Mouse (Mus musculus) embryonic facial prominence, embryonic 11.5 days (tissue): ENCODE measurements around the gene Tent4a. TPM values are rescaled to one million over a fixed set of nuclear protein-coding genes. Genes with fewer than 3 reads are reported as not detected.

Experiments
- ATAC-seq: fragments of 200-750 bp; cut with Nextera tagmentation; replicated peaks from 2 replicates; pipeline ENCODE4 v1.8.0; 2017; ENCODE audit warnings: low read depth; ENCODE audit not compliant: insufficient number of reproducible peaks, low FRiP score, low TSS enrichment
- DNase-seq: peaks from one replicate; pipeline ENCODE4 v3.0.0-alpha.2; 2015; ENCODE audit warnings: low spot score
- H3K27ac ChIP-seq: fragments of 300-500 bp; sonication (generic); replicated peaks from 2 replicates; pipeline ENCODE4 v1.5.1; 2014; ENCODE audit warnings: mild to moderate bottlenecking, low read depth, low read length, control low read depth
- H3K27me3 ChIP-seq: fragments of 300-500 bp; sonication (generic); 2 replicates; pipeline ENCODE4 v1.6.1; 2014; ENCODE audit warnings: mild to moderate bottlenecking, low read length, moderate library complexity, mixed read lengths; ENCODE audit not compliant: control insufficient read depth, insufficient read depth
- H3K36me3 ChIP-seq: fragments of 300-500 bp; sonication (generic); replicated peaks from 2 replicates; pipeline ENCODE4 v1.6.1; 2014; ENCODE audit warnings: low read depth, mild to moderate bottlenecking, low read length, moderate library complexity, mixed read lengths; ENCODE audit not compliant: control insufficient read depth, insufficient read depth
- H3K4me1 ChIP-seq: fragments of 300-500 bp; sonication (generic); 2 replicates; pipeline ENCODE4 v1.6.1; 2014; ENCODE audit warnings: low read length, mixed read lengths; ENCODE audit not compliant: control insufficient read depth, insufficient read depth
- H3K4me2 ChIP-seq: fragments of 300-500 bp; sonication (generic); 2 replicates; pipeline ENCODE4 v1.6.1; 2014; ENCODE audit warnings: low read depth, mild to moderate bottlenecking, control low read depth, low read length, moderate library complexity
- H3K4me3 ChIP-seq: fragments of 300-500 bp; sonication (generic); 2 replicates; pipeline ENCODE4 v1.5.1; 2014; ENCODE audit warnings: low read depth, low read length, control low read depth
- H3K9ac ChIP-seq: fragments of 300-500 bp; sonication (generic); replicated peaks from 2 replicates; pipeline ENCODE4 v1.6.1; 2014; ENCODE audit warnings: mild to moderate bottlenecking, control low read depth, low read length
- H3K9me3 ChIP-seq: fragments of 300-500 bp; sonication (generic); replicated peaks from 2 replicates; pipeline ENCODE4 v1.6.1; 2016; ENCODE audit warnings: mild to moderate bottlenecking, low read length, inconsistent platforms, mixed read lengths; ENCODE audit not compliant: control insufficient read depth
- WGBS: fragments of 180-500 bp; shearing (Covaris S2); extraction: QIAGEN DNeasy Blood & Tissue Kit; methylation state at CpG from one replicate; pipeline ENCODE4 v1.1.7; 2014; 5-methylcytosine and 5-hydroxymethylcytosine counted together
- polyA plus RNA-seq: library from polyadenylated mRNA; unstranded; fragments of >200 nt; fragmentation: Nextera tagmentation; extraction: Ambion mirVana; gene quantifications from 2 replicates; pipeline ENCODE4 v1.2.1, GENCODE M21; 2014

Tent4a gene
- polyA plus RNA-seq, 1 experiment from 2014 or later: 6.6 TPM

DNA sequence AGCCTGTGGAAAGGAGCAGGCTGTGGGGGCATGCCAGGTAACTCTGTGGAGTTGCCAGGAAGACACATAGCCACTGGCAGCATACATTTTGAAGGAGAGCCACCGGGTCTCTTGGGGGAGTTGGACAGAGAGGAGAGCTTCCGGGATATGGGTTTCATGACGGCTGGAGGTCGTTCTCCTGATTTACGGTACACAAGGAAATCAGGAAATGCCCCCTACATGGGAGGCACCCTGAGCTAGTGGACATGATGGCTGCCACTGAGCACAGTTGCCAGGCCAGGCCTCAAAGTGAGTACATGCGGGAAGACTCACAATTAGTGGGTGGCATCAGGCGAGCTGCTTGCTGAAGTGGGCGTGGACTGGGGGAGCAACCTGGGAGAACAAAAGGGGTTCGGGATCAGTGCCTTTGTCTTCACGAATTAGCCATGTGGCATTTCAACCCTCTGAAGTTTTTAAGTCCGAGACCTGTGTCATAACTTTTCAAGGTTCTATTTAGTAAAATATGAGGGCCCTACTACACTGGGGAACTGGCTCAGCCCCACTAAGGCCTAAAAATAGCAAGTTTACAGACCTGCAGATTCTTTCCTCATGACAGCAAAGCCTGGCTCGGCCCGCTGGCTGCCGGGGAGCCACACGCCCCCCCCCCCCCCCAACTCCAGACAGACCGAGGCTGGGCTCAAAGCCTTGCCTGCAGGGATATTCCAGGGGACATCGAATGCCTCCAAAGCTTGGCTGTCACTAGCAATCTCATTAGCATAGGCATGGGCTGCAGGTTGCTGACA, 8.3 kb upstream of the Tent4a start:
- Histone ChIP-seq H3K27ac (no peak overlapping the region), H3K4me2 (no peak overlapping the region; the same call in 1 of the 2 replicates), H3K9me3 (no peaks in the 10 kb centered on the region), H3K27me3 (no peaks in the 10 kb centered on the region), H3K4me1 (peaks cover 2% of the 10 kb centered on the region; the same call in 1 of the 2 replicates), H3K36me3 (no peaks in the 10 kb centered on the region), H3K4me3 (no peak overlapping the region), H3K9ac (no peak overlapping the region)
- DNase-seq (no peak), ATAC-seq (no peak)
- 43% methylated on average over 16 of the region's 17 CpGs for WGBS

DNA sequence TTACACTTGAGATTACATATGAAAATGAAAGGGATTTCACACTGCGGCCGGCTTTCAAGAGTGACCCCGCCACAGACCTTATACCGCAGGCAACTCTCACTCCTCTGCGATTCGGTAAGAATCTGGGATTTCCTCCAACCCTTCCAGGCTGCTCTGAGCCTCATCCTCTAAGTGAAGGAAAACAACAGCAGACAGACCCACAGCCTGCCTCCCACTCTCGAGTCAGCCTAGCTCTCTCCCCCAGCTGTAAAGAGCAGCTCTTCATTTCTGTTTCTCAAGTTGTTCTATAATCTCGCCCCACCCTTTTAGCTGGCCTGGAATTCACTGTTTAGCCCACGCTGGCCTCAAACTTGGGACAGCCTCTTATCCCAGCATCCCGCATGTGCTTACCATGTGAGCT, 7.4 kb upstream of the Tent4a start:
- Histone ChIP-seq H3K9me3 (no peaks in the 10 kb centered on the region), H3K4me3 (no peak overlapping the region), H3K27me3 (no peaks in the 10 kb centered on the region), H3K27ac (no peak overlapping the region), H3K36me3 (no peaks in the 10 kb centered on the region), H3K9ac (no peak overlapping the region), H3K4me1 (peaks cover 2% of the 10 kb centered on the region; the same call in 1 of the 2 replicates), H3K4me2 (no peak overlapping the region)
- WGBS: 68% methylated on average over 10 of the region's 10 CpGs
- ATAC-seq (no peak), DNase-seq (no peak)

DNA sequence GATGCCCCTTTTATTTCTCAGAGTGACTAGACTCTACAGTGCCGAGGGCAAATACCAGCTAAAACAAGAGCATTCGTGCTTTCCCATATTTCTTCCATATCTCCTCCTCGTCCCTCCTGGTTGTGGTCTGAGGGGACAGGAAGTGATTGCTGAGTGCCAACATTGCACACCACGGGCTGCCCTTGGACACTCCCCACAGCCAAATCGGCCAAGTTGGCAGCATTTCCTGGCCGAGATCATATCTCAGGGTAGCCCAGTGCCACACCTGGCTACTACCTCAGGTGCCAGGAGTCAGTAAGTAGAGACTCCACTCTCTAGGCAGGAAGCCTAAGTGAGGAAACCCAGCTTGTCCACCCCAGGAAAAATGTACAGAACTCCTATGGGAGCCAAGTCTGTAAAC, 6.8 kb upstream of the Tent4a start:
- Histone ChIP-seq H3K36me3 (no peaks in the 10 kb centered on the region), H3K4me1 (peaks cover 2% of the 10 kb centered on the region; the same call in 1 of the 2 replicates), H3K4me3 (no peak overlapping the region), H3K27ac (no peak overlapping the region), H3K4me2 (no peak overlapping the region), H3K9ac (no peak overlapping the region), H3K27me3 (no peaks in the 10 kb centered on the region), H3K9me3 (no peaks in the 10 kb centered on the region)
- DNase-seq: no peak
- 82% methylated on average over 6 of the region's 6 CpGs for WGBS
- ATAC-seq: no peak

DNA sequence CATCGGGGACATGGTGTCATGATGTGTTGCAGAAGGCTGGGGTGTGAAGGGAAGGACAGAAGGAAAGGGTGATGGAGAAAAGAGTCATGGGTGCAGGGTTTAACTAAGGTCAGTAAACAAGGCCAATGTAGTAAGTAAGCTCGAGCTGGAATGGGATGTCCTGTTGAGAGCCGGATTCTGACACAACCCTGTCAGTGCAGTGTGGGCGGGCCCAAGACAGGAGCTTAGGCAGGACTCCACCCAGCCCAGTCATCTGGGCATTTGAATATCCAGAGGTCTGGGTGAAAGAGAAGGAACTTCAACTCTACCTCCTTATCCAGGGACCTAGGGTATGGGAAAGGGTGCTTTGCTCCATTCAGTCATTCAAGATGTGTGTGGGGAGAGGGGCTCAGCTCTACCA, 3.9 kb upstream of the Tent4a start:
- 15% methylated on average over 4 of the region's 4 CpGs for WGBS
- peaks cover 2% of the 10 kb centered on the region; the same call in 1 of the 2 replicates for H3K4me1 ChIP-seq
- H3K27ac ChIP-seq: no peak overlapping the region
- ATAC-seq (no peak), DNase-seq (peak; percentile 30)
- no peaks in the 10 kb centered on the region for H3K36me3 ChIP-seq
- no peak overlapping the region; the same call in 1 of the 2 replicates for H3K9ac ChIP-seq
- no peaks in the 10 kb centered on the region for H3K9me3 ChIP-seq
- no peaks in the 10 kb centered on the region for H3K27me3 ChIP-seq
- no peak overlapping the region for H3K4me2 ChIP-seq
- no peak overlapping the region for H3K4me3 ChIP-seq

DNA sequence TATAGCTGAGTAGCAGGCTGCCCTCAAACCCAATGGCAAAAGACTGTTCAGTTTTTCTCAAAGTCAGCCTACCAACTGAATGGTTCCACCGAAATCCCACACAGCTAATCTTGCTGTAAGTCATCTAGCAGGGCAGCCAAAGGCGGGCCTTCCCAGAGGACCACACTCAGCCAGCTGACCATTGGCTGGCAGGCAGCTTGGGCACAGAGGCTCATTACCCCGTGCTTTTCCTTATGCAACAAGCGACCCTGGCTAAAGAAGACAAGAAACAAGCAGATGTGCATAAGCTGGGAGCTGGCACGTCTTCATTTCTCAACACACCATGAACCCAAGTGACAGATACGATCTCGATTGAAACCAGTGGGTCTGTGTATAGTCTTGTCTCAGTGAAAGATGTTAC, 2.9 kb upstream of the Tent4a start:
- no peak for ATAC-seq
- H3K9me3 ChIP-seq: no peaks in the 10 kb centered on the region
- WGBS: 79% methylated on average over 7 of the region's 7 CpGs

DNA sequence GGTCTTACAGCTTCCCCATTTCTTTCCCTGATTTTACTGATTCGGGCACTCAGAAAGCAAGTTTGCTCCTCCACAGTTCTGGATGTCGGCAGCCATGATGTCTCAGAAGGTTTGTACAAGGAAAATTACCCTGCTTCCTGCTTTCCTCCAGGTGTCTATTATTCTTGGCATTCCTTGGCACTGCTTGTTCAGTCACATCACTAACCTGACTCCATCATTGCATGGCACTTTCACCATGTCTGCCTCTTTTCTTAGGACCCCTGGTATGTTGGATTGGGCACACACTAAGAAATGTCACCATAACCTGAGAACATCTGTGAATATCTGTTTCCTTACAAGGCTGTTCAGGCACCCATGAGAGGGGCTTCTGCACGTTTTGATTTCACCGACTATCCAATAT, 1.6 kb upstream of the Tent4a start:
- Histone ChIP-seq H3K27me3 (no peaks in the 10 kb centered on the region), H3K9ac (no peak overlapping the region), H3K36me3 (no peaks in the 10 kb centered on the region), H3K4me1 (peaks cover 9% of the 10 kb centered on the region), H3K4me2 (no peak overlapping the region; the same call in 1 of the 2 replicates), H3K9me3 (no peaks in the 10 kb centered on the region), H3K27ac (no peak overlapping the region), H3K4me3 (no peak overlapping the region)
- DNase-seq (no peak), ATAC-seq (no peak)
- WGBS: 80% methylated on average over 4 of the region's 4 CpGs

More for the DNA sequence above, 2.9 kb upstream of the Tent4a start:
- Histone ChIP-seq H3K36me3 (no peaks in the 10 kb centered on the region), H3K9ac (no peak overlapping the region), H3K4me1 (peaks cover 2% of the 10 kb centered on the region), H3K4me3 (no peak overlapping the region), H3K27me3 (no peaks in the 10 kb centered on the region), H3K27ac (no peak overlapping the region), H3K4me2 (no peak overlapping the region)
- DNase-seq: no peak

DNA sequence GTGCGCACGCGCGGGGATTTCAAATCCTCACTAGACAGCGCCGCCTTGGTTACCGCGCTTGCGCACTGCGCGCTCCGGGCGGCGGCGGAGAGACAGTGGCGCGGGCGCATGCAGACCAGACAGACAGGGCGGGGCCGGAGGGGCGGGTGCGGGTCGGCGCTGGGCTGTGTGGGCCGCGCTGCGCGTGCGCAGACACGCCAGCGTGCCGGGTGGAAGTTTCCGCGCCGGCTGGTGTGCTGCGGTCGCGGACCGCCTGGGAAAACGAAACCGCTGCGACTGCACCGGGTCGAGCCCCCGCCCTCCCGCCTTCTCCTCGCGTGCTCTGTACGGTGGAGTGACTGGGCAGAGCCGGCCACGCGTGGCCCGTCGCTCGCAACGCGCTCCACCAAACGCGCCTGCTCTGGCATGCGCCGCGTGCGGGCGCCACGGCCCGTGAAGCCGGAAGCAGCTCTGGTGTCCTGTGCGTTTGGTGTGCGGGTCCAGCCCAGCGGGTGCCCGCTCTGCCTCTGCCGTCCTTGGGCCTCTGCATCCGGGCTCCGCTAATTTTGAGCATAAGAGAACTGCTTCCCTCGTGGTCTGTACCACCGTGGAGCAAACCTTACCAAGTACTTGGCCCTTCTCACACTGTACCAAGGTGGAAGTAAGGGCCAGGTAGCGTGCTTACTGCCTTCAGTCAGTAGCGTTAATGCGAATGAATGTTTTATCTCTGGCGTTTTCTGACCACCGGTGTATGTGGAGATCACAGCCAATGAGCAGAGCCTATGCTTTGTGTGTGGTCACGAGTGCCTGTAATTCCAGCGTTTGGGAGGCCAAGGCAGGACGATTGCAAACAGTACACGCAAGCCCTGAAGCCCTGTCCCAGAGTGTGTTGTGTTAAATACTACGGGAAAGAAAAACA, 486 bp upstream of the Tent4a start:
- peak overlapping the region; percentile 92 for H3K27ac ChIP-seq
- H3K36me3 ChIP-seq: no peaks in the 10 kb centered on the region; the same call in 1 of the 2 replicates
- no peaks in the 10 kb centered on the region for H3K9me3 ChIP-seq
- H3K9ac ChIP-seq: peak overlapping the region; percentile 90
- H3K4me1 ChIP-seq: peaks cover 9% of the 10 kb centered on the region
- ATAC-seq (peak; percentile 92), DNase-seq (peak; percentile 97)
- no peaks in the 10 kb centered on the region for H3K27me3 ChIP-seq
- under 1% methylated on average over 74 of the region's 86 CpGs for WGBS
- H3K4me2 ChIP-seq: peak overlapping the region; percentile 88
- peak overlapping the region; percentile 96 for H3K4me3 ChIP-seq
